Mouse (Mus musculus): ENCODE measurements at regions not wholly inside any gene's neighbourhood (a gene's known extent, or its start where the extent isn't known, plus 50 kb on each side); places are given as distances from the start of the nearest gene placed in this dataset.

- no peak for TF ChIP-seq CTCF (IDR thresholded peaks at IDR 0.05; ENCODE audit: low read depth, low read length)
- TF ChIP-seq GATA1 (IDR thresholded peaks at IDR 0.05; ENCODE audit: borderline replicate concordance, low read length) = no peak
- TF ChIP-seq TAL1 (conservative IDR thresholded peaks at IDR 0.05; ENCODE audit: low read depth, low read length) = no peak
- TF ChIP-seq POLR2AphosphoS5 (IDR thresholded peaks at IDR 0.05; ENCODE audit: insufficient replicate concordance, low read depth, low read length) = no peak
- TF ChIP-seq GATA2 (IDR thresholded peaks at IDR 0.05; ENCODE audit: borderline replicate concordance, low read depth, low read length) = no peak
Measured at GRCm38 (mm10) chr7:130048106-130048772, 456.6 kb downstream of the Wdr11 start.

Data from G1E (cell line).